9 mouse cellular contexts compared by ENCODE assay signal in genomic region chr3:103859851-103860391, GRCm38 (mm10). TPM values are rescaled to one million over a fixed set of nuclear protein-coding genes. Genes with fewer than 3 reads are reported as not detected.
DNase-seq lines count a peak whose midpoint lies in the region; ATAC-seq lines count a peak whose summit lies in the region.
"Had no signal": no experiment of that assay in that cellular context is flagged by ENCODE, and none has a peak within 500 bp of the region (broad histone marks: within the 10 kb centered on the region; RNA-seq: fewer than 3 reads in every experiment).

No protein-coding gene starts in this region.

- peak; percentile 5 to 13 for DNase-seq in left cerebral cortex, postnatal 14 days (ENCODE audit: low spot score in 2 of 2)
- no peak for DNase-seq in left cerebral cortex, postnatal 4 days
- no peak for DNase-seq in liver, embryonic 13.5 days
- peak; percentile 56 for DNase-seq in spleen, adult 12 weeks (ENCODE audit: low spot score)
- no peak for DNase-seq in embryo, embryonic 10 days (ENCODE audit: low spot score)
- no peak for DNase-seq in right cerebral cortex, postnatal 10 days (ENCODE audit: low spot score in 2 of 2)
- DNase-seq in retina, postnatal 1 day, result no peak

- peak overlapping the region; percentile 4; the same call in 1 of the 2 replicates for H3K4me3 ChIP-seq in liver, embryonic 13.5 days (replicated peaks)

- peak overlapping the region; percentile 25 for H3K4me2 ChIP-seq in liver, embryonic 13.5 days

- WGBS in liver, embryonic 13.5 days (ENCODE audit: insufficient replicate concordance), result 25% methylated on average over 6 of the region's 6 CpGs

- peak overlapping the region; percentile 44 for H3K27ac ChIP-seq in liver, embryonic 13.5 days

- H3K9me3 ChIP-seq in liver, embryonic 13.5 days (replicated peaks), result no peaks in the 10 kb centered on the region

- H3K36me3 ChIP-seq in liver, embryonic 13.5 days, result no peaks in the 10 kb centered on the region

- intact Hi-C loops in left cerebral cortex, postnatal 14 days (cut with DNase I), result no loop called here
- intact Hi-C loops in left cerebral cortex, postnatal 4 days (cut with DNase I), result no loop called here

- peaks cover 9% of the 10 kb centered on the region; the same call in 1 of the 2 replicates for H3K4me1 ChIP-seq in liver, embryonic 13.5 days (replicated peaks)

- peak; percentile 57 for ATAC-seq in erythroid progenitor cell, adult 5-6 weeks (replicated peaks; ENCODE audit: low FRiP score, poor library complexity, severe bottlenecking)
- ATAC-seq in liver, embryonic 13.5 days (ENCODE audit: low read depth), result 0 out of 2 replicates have a peak, but pooled peaks have one; percentile 29

- no peaks in the 10 kb centered on the region for H3K27me3 ChIP-seq in liver, embryonic 13.5 days

- no peak overlapping the region for H3K9ac ChIP-seq in liver, embryonic 13.5 days

RNA-seq across cellular contexts. Expression of gene Ptpn22, which starts 0.3 kb away (rescaled TPM):
- total RNA-seq in left cerebral cortex, postnatal 14 days (2021), result under 1 TPM; 0.89 to 0.92 TPM
- under 1 TPM; 0.32 to 0.64 TPM for total RNA-seq in left cerebral cortex, postnatal 4 days (2021)
- 19.7 and 32.1 TPM in 2 replicates for total RNA-seq in erythroid progenitor cell, adult 5-6 weeks (2015; ENCODE audit: low replicate concordance)
- total RNA-seq in erythroid progenitor cell, adult 5-6 weeks (2017; ENCODE audit: low replicate concordance), result 10.3 and 10.7 TPM in 2 replicates
- polyA plus RNA-seq in liver, embryonic 13.5 days (2015; fragmentation: Nextera tagmentation; extraction: Ambion mirVana), result 2.0 and 2.2 TPM in 2 replicates

RNA-seq across cellular contexts. Expression of gene Bcl2l15, which starts 27.5 kb away (rescaled TPM):
- under 1 TPM; 0.36 to 0.66 TPM for total RNA-seq in left cerebral cortex, postnatal 14 days (2021)
- total RNA-seq in left cerebral cortex, postnatal 4 days (2021), result under 1 TPM in 1 of 2 experiments, not detected in 1; 0.76 TPM
- total RNA-seq in erythroid progenitor cell, adult 5-6 weeks (2015; ENCODE audit: low replicate concordance), result 5.4 and 12.3 TPM in 2 replicates
- total RNA-seq in erythroid progenitor cell, adult 5-6 weeks (2017; ENCODE audit: low replicate concordance), result 1.7 and 5.3 TPM in 2 replicates
- 1.9 and 2.1 TPM in 2 replicates for polyA plus RNA-seq in liver, embryonic 13.5 days (2015; fragmentation: Nextera tagmentation; extraction: Ambion mirVana)
- polyA plus RNA-seq: neural tube, embryonic 11.5 days had no signal

RNA-seq across cellular contexts. Expression of gene Gm43064, which starts 50.5 kb away (rescaled TPM):
- total RNA-seq in left cerebral cortex, postnatal 14 days (2021), result under 1 TPM in 1 of 2 experiments, not detected in 1; 0.62 TPM
- total RNA-seq in left cerebral cortex, postnatal 4 days (2021), result not detected
- total RNA-seq in erythroid progenitor cell, adult 5-6 weeks (2015; ENCODE audit: low replicate concordance), result 3.2 and 21.4 TPM in 2 replicates
- 7.6 TPM in 1 of 2 replicates, not detected in the other for total RNA-seq in erythroid progenitor cell, adult 5-6 weeks (2017; ENCODE audit: low replicate concordance)
- polyA plus RNA-seq in liver, embryonic 13.5 days (2015; fragmentation: Nextera tagmentation; extraction: Ambion mirVana), result 0.42 and 0.67 TPM in 2 replicates

RNA-seq across cellular contexts. Expression of gene Ap4b1, which starts 50.6 kb away (rescaled TPM):
- total RNA-seq in left cerebral cortex, postnatal 14 days (2021), result 10 to 100 TPM; 12.8 to 13.4 TPM
- 10 to 100 TPM; 14.0 to 16.7 TPM for total RNA-seq in left cerebral cortex, postnatal 4 days (2021)
- 31.4 and 43.6 TPM in 2 replicates for total RNA-seq in erythroid progenitor cell, adult 5-6 weeks (2015; ENCODE audit: low replicate concordance)
- total RNA-seq in erythroid progenitor cell, adult 5-6 weeks (2017; ENCODE audit: low replicate concordance), result 36.1 and 43.8 TPM in 2 replicates
- 13.2 and 15.1 TPM in 2 replicates for polyA plus RNA-seq in liver, embryonic 13.5 days (2015; fragmentation: Nextera tagmentation; extraction: Ambion mirVana)

RNA-seq across cellular contexts. Expression of gene Dclre1b, which starts 50.7 kb away (rescaled TPM):
- 1 to 10 TPM; 5.5 to 7.2 TPM for total RNA-seq in left cerebral cortex, postnatal 14 days (2021)
- 10 to 100 TPM; 10.3 to 10.7 TPM for total RNA-seq in left cerebral cortex, postnatal 4 days (2021)
- 14.3 and 22.0 TPM in 2 replicates for total RNA-seq in erythroid progenitor cell, adult 5-6 weeks (2015; ENCODE audit: low replicate concordance)
- total RNA-seq in erythroid progenitor cell, adult 5-6 weeks (2017; ENCODE audit: low replicate concordance), result 13.4 and 23.0 TPM in 2 replicates
- 30.3 and 33.0 TPM in 2 replicates for polyA plus RNA-seq in liver, embryonic 13.5 days (2015; fragmentation: Nextera tagmentation; extraction: Ambion mirVana)

Comparison
In these comparisons a context has a peak if more than half of its experiments do, and no peak if none do; other contexts are left out.
1. DNase-seq: peak in left cerebral cortex, postnatal 14 days (2 of 2) and spleen, adult 12 weeks (single experiment); none in left cerebral cortex, postnatal 4 days (single experiment), liver, embryonic 13.5 days (single experiment), embryo, embryonic 10 days (single experiment), right cerebral cortex, postnatal 10 days (0 of 2) and retina, postnatal 1 day (single experiment).
2. RNA of gene Ptpn22, which starts 0.3 kb away (total RNA-seq): 10.3 to 32.1 TPM in erythroid progenitor cell, adult 5-6 weeks; 0.89 to 0.92 TPM in left cerebral cortex, postnatal 14 days and 0.32 to 0.64 TPM in left cerebral cortex, postnatal 4 days; every median in the first group is over 4 times any median in the second.